Mouse (Mus musculus): Measurements from ENCODE around the gene Zfp11.
"Not testable (repeated sequence)": the region's sequence is repeated elsewhere in the genome, so short reads cannot be mapped to it uniquely, and the experiment has no call there.

Gene Zfp11

GRCm38 (mm10) chr5:129670036-129670458 is at the start of gene Zfp11:
Gene Zfp11 (minus strand): TSS chr5:129670099.
- peak; percentile 98 for DNase-seq

GRCm38 (mm10) chr5:129717016-129717415 is 47.1 kb upstream of the Zfp11 start:
- DNase-seq = no peak

- DNase-seq = peak; percentile 99
Measured at GRCm38 (mm10) chr5:129715326-129715861, 45.5 kb upstream of the Zfp11 start, which contains the start of gene Mrps17. Gene Mrps17 (plus strand): TSS chr5:129715497.

- DNase-seq = no peak
Measured at GRCm38 (mm10) chr5:129708412-129708811, 38.5 kb upstream of the Zfp11 start, which contains the start of gene Sept14. Gene Sept14 (minus strand): TSS chr5:129708512.

- no peak for DNase-seq
Measured at GRCm38 (mm10) chr5:129703368-129703767, 33.5 kb upstream of the Zfp11 start.

GRCm38 (mm10) chr5:129701706-129702105 is 31.8 kb upstream of the Zfp11 start:
- DNase-seq = no peak

- DNase-seq = no peak
Measured at GRCm38 (mm10) chr5:129700506-129700905, 30.6 kb upstream of the Zfp11 start.

- peak; percentile 34 for DNase-seq
Measured at GRCm38 (mm10) chr5:129690528-129690927, 20.6 kb upstream of the Zfp11 start.

GRCm38 (mm10) chr5:129687621-129688020 is 17.7 kb upstream of the Zfp11 start:
- DNase-seq = no peak

GRCm38 (mm10) chr5:129685141-129685540 is 15.2 kb upstream of the Zfp11 start:
- DNase-seq = not testable (repeated sequence)

GRCm38 (mm10) chr5:129669453-129670035 is 355 bp downstream of the Zfp11 start:
- peak; percentile 82 for DNase-seq

- DNase-seq = peak; percentile 17
Measured at GRCm38 (mm10) chr5:129667851-129668250, 2.0 kb downstream of the Zfp11 start.

- DNase-seq = peak; percentile 88
Measured at GRCm38 (mm10) chr5:129666271-129666909, 3.5 kb downstream of the Zfp11 start.

- peak; percentile 33 for DNase-seq
Measured at GRCm38 (mm10) chr5:129664090-129664489, 5.8 kb downstream of the Zfp11 start.

- DNase-seq = peak; percentile 68
Measured at GRCm38 (mm10) chr5:129657931-129658330, 12.0 kb downstream of the Zfp11 start.

GRCm38 (mm10) chr5:129657016-129657415 is 12.9 kb downstream of the Zfp11 start:
- peak; percentile 54 for DNase-seq

GRCm38 (mm10) chr5:129650858-129651257 is 19.0 kb downstream of the Zfp11 start:
- peak; percentile 37 for DNase-seq

- DNase-seq = peak; percentile 40
Measured at GRCm38 (mm10) chr5:129632270-129633250, 37.3 kb downstream of the Zfp11 start.

GRCm38 (mm10) chr5:129626586-129626985 is 43.3 kb downstream of the Zfp11 start:
- not testable (repeated sequence) for DNase-seq

GRCm38 (mm10) chr5:129626099-129626498 is 43.8 kb downstream of the Zfp11 start:
- peak; percentile 17 for DNase-seq

- peak; percentile 55 for DNase-seq
Measured at GRCm38 (mm10) chr5:129621361-129621760, 48.5 kb downstream of the Zfp11 start.

GRCm38 (mm10) chr5:129620600-129620999 is 49.3 kb downstream of the Zfp11 start:
- peak; percentile 53 for DNase-seq

GRCm38 (mm10) chr5:129611060-129611459 is 58.8 kb downstream of the Zfp11 start:
- no peak for DNase-seq
